ENCODE assay signal across 19 mouse cellular contexts in genomic region chr6:23439897-23440296, GRCm38 (mm10).
DNase-seq lines count a peak whose midpoint lies in the region; ATAC-seq and TF ChIP-seq lines count a peak whose summit lies in the region.
"Had no signal": no experiment of that assay in that cellular context is flagged by ENCODE, and none has a peak within 500 bp of the region (broad histone marks: within the 10 kb centered on the region; RNA-seq: fewer than 3 reads in every experiment).

No protein-coding gene starts in this region.

- H3K9ac ChIP-seq in forebrain, embryonic 16.5 days (replicated peaks; ENCODE audit: low read depth, low read length) = no peak overlapping the region
- H3K9ac ChIP-seq in forebrain, embryonic 12.5 days = no peak overlapping the region
- no peak overlapping the region for H3K9ac ChIP-seq in midbrain, postnatal 0 days (replicated peaks; ENCODE audit: low read length, poor library complexity, severe bottlenecking)
- no peak overlapping the region for H3K9ac ChIP-seq in midbrain, embryonic 14.5 days (replicated peaks; ENCODE audit: low read length)
- H3K9ac ChIP-seq: hindbrain, embryonic 12.5 days had no signal

- H3K27me3 ChIP-seq in forebrain, embryonic 16.5 days (replicated peaks; ENCODE audit: control insufficient read depth, insufficient read depth, low read length) = no peaks in the 10 kb centered on the region
- no peaks in the 10 kb centered on the region for H3K27me3 ChIP-seq in forebrain, embryonic 12.5 days
- H3K27me3 ChIP-seq in midbrain, postnatal 0 days (ENCODE audit: insufficient read depth, low read length) = no peaks in the 10 kb centered on the region
- no peaks in the 10 kb centered on the region for H3K27me3 ChIP-seq in midbrain, embryonic 14.5 days (ENCODE audit: control insufficient read depth, insufficient read depth, low read length)
- H3K27me3 ChIP-seq: hindbrain, embryonic 12.5 days had no signal

- H3K27ac ChIP-seq in forebrain, embryonic 16.5 days (ENCODE audit: low read length) = no peak overlapping the region
- H3K27ac ChIP-seq in forebrain, embryonic 12.5 days = no peak overlapping the region
- H3K27ac ChIP-seq in midbrain, postnatal 0 days (ENCODE audit: low read depth, low read length) = no peak overlapping the region
- no peak overlapping the region for H3K27ac ChIP-seq in midbrain, embryonic 14.5 days (replicated peaks; ENCODE audit: low read depth, low read length)
- H3K27ac ChIP-seq: heart, adult 2 months; hindbrain, embryonic 12.5 days had no signal

- H3K36me3 ChIP-seq in forebrain, embryonic 16.5 days (ENCODE audit: control insufficient read depth, insufficient read depth) = no peaks in the 10 kb centered on the region
- no peaks in the 10 kb centered on the region for H3K36me3 ChIP-seq in forebrain, embryonic 12.5 days (replicated peaks)
- no peaks in the 10 kb centered on the region for H3K36me3 ChIP-seq in midbrain, postnatal 0 days (ENCODE audit: insufficient read depth, low read length)
- H3K36me3 ChIP-seq in midbrain, embryonic 14.5 days (ENCODE audit: control insufficient read depth, insufficient read depth, low read length) = no peaks in the 10 kb centered on the region
- H3K36me3 ChIP-seq: hindbrain, embryonic 12.5 days had no signal

- 0 out of 2 replicates have a peak, but pooled peaks have one; percentile 50 for ATAC-seq in forebrain, embryonic 16.5 days
- ATAC-seq in forebrain, embryonic 12.5 days (ENCODE audit: low FRiP score) = no peak
- ATAC-seq in midbrain, postnatal 0 days (ENCODE audit: low FRiP score) = no peak
- ATAC-seq in midbrain, embryonic 14.5 days (ENCODE audit: low FRiP score, low TSS enrichment) = no peak
- ATAC-seq in monocyte, adult 5-6 weeks (replicated peaks; ENCODE audit: insufficient number of reproducible peaks, low FRiP score, low TSS enrichment, poor library complexity, severe bottlenecking) = 0 out of 2 replicates have a peak, but pooled peaks have one; percentile 27
- ATAC-seq: CD4-positive, CD25-positive, alpha-beta regulatory T cell, adult 4 months; hindbrain, embryonic 16.5 days; inflammation-experienced regulatory T-cells, adult 6 months; intestine, embryonic 16.5 days had no signal

- H3K4me1 ChIP-seq in forebrain, embryonic 16.5 days (replicated peaks; ENCODE audit: control insufficient read depth, insufficient read depth, low read length) = no peaks in the 10 kb centered on the region
- no peaks in the 10 kb centered on the region for H3K4me1 ChIP-seq in forebrain, embryonic 12.5 days
- no peaks in the 10 kb centered on the region for H3K4me1 ChIP-seq in midbrain, postnatal 0 days (ENCODE audit: insufficient read depth, low read length)
- no peaks in the 10 kb centered on the region for H3K4me1 ChIP-seq in midbrain, embryonic 14.5 days (ENCODE audit: control insufficient read depth, insufficient read depth, low read length)
- H3K4me1 ChIP-seq: hindbrain, embryonic 12.5 days had no signal

- 50% methylated on average over 3 of the region's 3 CpGs for WGBS in forebrain, embryonic 16.5 days
- WGBS in forebrain, embryonic 12.5 days = 75% methylated on average over 3 of the region's 3 CpGs
- 78% methylated on average over 3 of the region's 3 CpGs for WGBS in midbrain, postnatal 0 days
- 79% methylated on average over 3 of the region's 3 CpGs for WGBS in midbrain, embryonic 14.5 days

- H3K4me2 ChIP-seq in forebrain, embryonic 16.5 days (ENCODE audit: low read length) = no peak overlapping the region
- H3K4me2 ChIP-seq in forebrain, embryonic 12.5 days = no peak overlapping the region
- no peak overlapping the region for H3K4me2 ChIP-seq in midbrain, postnatal 0 days (ENCODE audit: low read depth, low read length, poor library complexity, severe bottlenecking)
- no peak overlapping the region for H3K4me2 ChIP-seq in midbrain, embryonic 14.5 days (ENCODE audit: low read length)
- H3K4me2 ChIP-seq: heart, embryonic 11.5 days; hindbrain, embryonic 12.5 days had no signal

- DNase-seq in midbrain, postnatal 0 days (ENCODE audit: low spot score) = peak; percentile 5
- DNase-seq in midbrain, embryonic 14.5 days = no peak
- DNase-seq in heart, adult 9 months (ENCODE audit: low spot score in 2 of 2) = no peak
- DNase-seq: adrenal gland, adult 2 months; adrenal gland, postnatal 14 days; cerebellum, adult 9-10 months; cerebellum, postnatal 14 days; gastrocnemius, postnatal 25 days; heart, adult 2 months; kidney, adult 18-20 months had no signal

- H3K4me3 ChIP-seq in forebrain, embryonic 16.5 days (replicated peaks; ENCODE audit: low read length) = no peak overlapping the region
- H3K4me3 ChIP-seq in forebrain, embryonic 12.5 days (replicated peaks) = no peak overlapping the region
- no peak overlapping the region for H3K4me3 ChIP-seq in midbrain, postnatal 0 days (ENCODE audit: low read depth, low read length)
- H3K4me3 ChIP-seq in midbrain, embryonic 14.5 days (replicated peaks; ENCODE audit: low read depth, low read length) = no peak overlapping the region
- H3K4me3 ChIP-seq: heart, adult 2 months; hindbrain, embryonic 12.5 days had no signal

- TF ChIP-seq CTCF in midbrain, postnatal 0 days (IDR thresholded peaks at IDR 0.05) = no peak

- H3K9me3 ChIP-seq in forebrain, embryonic 16.5 days (ENCODE audit: control insufficient read depth, low read length) = no peaks in the 10 kb centered on the region
- no peaks in the 10 kb centered on the region for H3K9me3 ChIP-seq in forebrain, embryonic 12.5 days
- H3K9me3 ChIP-seq in midbrain, postnatal 0 days (ENCODE audit: low read length) = no peaks in the 10 kb centered on the region
- no peaks in the 10 kb centered on the region for H3K9me3 ChIP-seq in midbrain, embryonic 14.5 days (ENCODE audit: control insufficient read depth, low read length)
- H3K9me3 ChIP-seq: hindbrain, embryonic 12.5 days had no signal

Comparison
In these comparisons a context has a peak if more than half of its experiments do, and no peak if none do; other contexts are left out.
1. ATAC-seq: peak in forebrain, embryonic 16.5 days (single experiment) and monocyte, adult 5-6 weeks (single experiment); none in forebrain, embryonic 12.5 days (single experiment), midbrain, postnatal 0 days (single experiment) and midbrain, embryonic 14.5 days (single experiment).